Mouse (Mus musculus): ENCODE measurements around the gene Lrrc61. TPM values are rescaled to one million over a fixed set of nuclear protein-coding genes. Genes with fewer than 3 reads are reported as not detected.

Lrrc61 gene
- polyA plus RNA-seq, 1 experiment = 6.2 TPM

DNA sequence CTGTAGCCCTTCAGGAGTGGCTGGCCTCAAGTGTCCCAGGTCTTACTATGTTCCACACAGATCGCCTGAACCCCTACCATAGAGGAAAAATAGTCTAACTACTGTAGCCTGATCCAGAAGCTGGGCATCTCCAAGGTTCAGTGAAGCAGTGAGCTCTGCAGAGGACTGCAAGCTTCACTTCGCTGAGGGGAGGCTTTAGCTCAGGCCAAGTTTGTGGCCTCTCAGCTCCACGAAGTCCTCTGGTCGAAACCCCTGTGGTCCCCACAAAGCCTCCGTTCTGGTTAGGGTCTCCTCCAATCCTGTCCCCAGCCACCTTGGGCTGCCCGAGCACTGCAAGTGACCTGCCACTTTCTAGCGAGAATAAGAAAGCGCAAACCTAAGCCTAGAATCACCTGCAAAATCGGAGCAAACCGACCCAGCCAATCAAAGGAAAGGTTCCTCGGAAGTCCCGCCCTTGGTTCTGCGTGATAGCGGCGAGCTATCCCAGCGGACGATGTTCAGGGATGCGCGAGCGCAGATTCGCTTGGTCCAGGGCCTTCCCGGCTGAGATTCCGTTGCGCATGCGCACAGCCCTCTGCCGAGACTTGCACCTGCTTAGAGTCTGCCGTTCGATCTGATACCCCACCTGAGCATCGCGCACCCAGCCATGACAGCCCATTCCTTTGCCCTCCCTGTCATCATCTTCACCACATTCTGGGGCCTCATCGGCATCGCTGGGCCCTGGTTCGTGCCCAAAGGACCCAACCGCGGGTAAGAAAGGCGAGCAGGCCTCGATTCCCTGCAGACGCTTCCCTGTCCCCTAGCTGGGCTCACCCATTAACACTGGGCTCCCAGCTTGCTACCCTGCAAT lies 17.3 kb upstream of the Lrrc61 start, which contains the start of gene Atp6v0e2:
Atp6v0e2 (plus strand) TSS at position 511 of the 850 bp plus-strand sequence.
- Histone ChIP-seq H3K4me3 (ENCODE audit: low read depth, low read length) (peak within 1 kb of the TSS; percentile 71), H3K27ac (ENCODE audit: insufficient read depth, low read length) (no peak within 1 kb of the TSS), H3K9me3 (replicated peaks; ENCODE audit: control insufficient read depth, insufficient read depth, low read length, poor library complexity, severe bottlenecking) (no peaks in the 10 kb centered on the region), H3K4me1 (ENCODE audit: control insufficient read depth, insufficient read depth, low read length) (peaks cover 2% of the 10 kb centered on the region), H3K36me3 (ENCODE audit: control insufficient read depth, insufficient read depth, low read length, poor library complexity, severe bottlenecking) (no peaks in the 10 kb centered on the region), H3K27me3 (ENCODE audit: control insufficient read depth, insufficient read depth, low read length, poor library complexity, severe bottlenecking) (no peaks in the 10 kb centered on the region), H3K9ac (ENCODE audit: low read depth, poor library complexity, severe bottlenecking) (peak within 1 kb of the TSS; percentile 41)
- TF ChIP-seq POLR2A (IDR thresholded peaks at IDR 0.05; ENCODE audit: insufficient read depth, low read length) (no peak), CTCF (IDR thresholded peaks at IDR 0.05; ENCODE audit: low read depth, low read length) (no peak), EP300 (IDR thresholded peaks at IDR 0.05; ENCODE audit: insufficient read depth, low read depth, low read length) (no peak)

DNA sequence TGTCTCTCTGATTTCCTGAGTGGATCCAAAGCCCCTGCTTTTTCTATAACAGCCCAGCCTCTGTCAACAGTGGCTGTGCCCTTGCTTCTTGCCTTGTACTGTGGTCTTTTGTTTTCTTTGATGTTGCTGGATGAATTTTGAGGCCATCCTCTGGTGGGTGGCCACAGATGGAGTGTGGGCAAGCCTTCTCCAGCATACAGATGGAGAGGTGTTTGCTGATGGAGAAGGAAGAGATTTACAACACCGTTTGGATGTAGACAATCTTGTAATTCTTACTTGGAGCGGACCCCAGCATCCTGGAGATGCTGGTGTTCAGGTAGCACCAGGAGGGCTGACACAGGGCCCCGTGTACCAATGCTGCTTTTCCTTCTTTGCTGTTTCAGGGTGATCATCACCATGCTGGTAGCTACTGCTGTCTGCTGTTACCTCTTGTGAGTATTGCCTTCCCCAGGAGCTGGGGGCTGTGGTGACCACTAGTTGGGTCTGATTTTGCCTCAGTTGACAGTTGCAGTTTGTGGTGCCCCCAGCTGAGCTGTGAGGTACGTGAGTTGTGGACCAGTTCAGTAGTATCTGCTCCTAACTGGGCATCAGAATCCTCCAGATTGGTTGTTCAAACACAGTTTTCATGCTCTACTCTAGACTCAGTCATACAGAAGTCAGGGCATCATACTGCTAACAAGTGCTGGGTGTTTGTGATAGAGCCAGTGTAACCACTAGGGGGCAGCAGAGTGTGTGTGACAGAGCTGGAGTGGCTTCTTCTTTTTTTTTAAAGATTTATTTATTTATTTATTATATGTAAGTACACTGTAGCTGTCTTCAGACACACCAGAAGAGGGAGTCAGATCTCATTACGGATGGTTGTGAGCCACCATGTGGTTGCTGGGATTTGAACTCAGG lies 15.5 kb upstream of the Lrrc61 start:
- TF ChIP-seq CTCF (IDR thresholded peaks at IDR 0.05; ENCODE audit: low read depth, low read length) (peak; percentile 35), EP300 (IDR thresholded peaks at IDR 0.05; ENCODE audit: insufficient read depth, low read depth, low read length) (no peak), POLR2A (IDR thresholded peaks at IDR 0.05; ENCODE audit: insufficient read depth, low read length) (no peak)
- no peaks in the 10 kb centered on the region for H3K36me3 ChIP-seq (ENCODE audit: control insufficient read depth, insufficient read depth, low read length, poor library complexity, severe bottlenecking)
- H3K27ac ChIP-seq (ENCODE audit: insufficient read depth, low read length) = no peak overlapping the region
- peaks cover 2% of the 10 kb centered on the region for H3K4me1 ChIP-seq (ENCODE audit: control insufficient read depth, insufficient read depth, low read length)
- no peaks in the 10 kb centered on the region for H3K9me3 ChIP-seq (replicated peaks; ENCODE audit: control insufficient read depth, insufficient read depth, low read length, poor library complexity, severe bottlenecking)
- no peaks in the 10 kb centered on the region for H3K27me3 ChIP-seq (ENCODE audit: control insufficient read depth, insufficient read depth, low read length, poor library complexity, severe bottlenecking)
- no peak overlapping the region for H3K9ac ChIP-seq (ENCODE audit: low read depth, poor library complexity, severe bottlenecking)
- H3K4me3 ChIP-seq (ENCODE audit: low read depth, low read length) = no peak overlapping the region

- Histone ChIP-seq H3K4me1 (ENCODE audit: control insufficient read depth, insufficient read depth, low read length) (peaks cover 2% of the 10 kb centered on the region), H3K27ac (ENCODE audit: insufficient read depth, low read length) (no peak overlapping the region), H3K4me3 (ENCODE audit: low read depth, low read length) (no peak overlapping the region), H3K9me3 (replicated peaks; ENCODE audit: control insufficient read depth, insufficient read depth, low read length, poor library complexity, severe bottlenecking) (no peaks in the 10 kb centered on the region), H3K27me3 (ENCODE audit: control insufficient read depth, insufficient read depth, low read length, poor library complexity, severe bottlenecking) (no peaks in the 10 kb centered on the region), H3K9ac (ENCODE audit: low read depth, poor library complexity, severe bottlenecking) (no peak overlapping the region), H3K36me3 (ENCODE audit: control insufficient read depth, insufficient read depth, low read length, poor library complexity, severe bottlenecking) (no peaks in the 10 kb centered on the region)
- TF ChIP-seq EP300 (IDR thresholded peaks at IDR 0.05; ENCODE audit: insufficient read depth, low read depth, low read length) (no peak), CTCF (IDR thresholded peaks at IDR 0.05; ENCODE audit: low read depth, low read length) (no peak), POLR2A (IDR thresholded peaks at IDR 0.05; ENCODE audit: insufficient read depth, low read length) (no peak)
Measured at GRCm38 (mm10) chr6:48539860-48540259, 14.7 kb upstream of the Lrrc61 start.

- Histone ChIP-seq H3K27ac (ENCODE audit: insufficient read depth, low read length) (no peak overlapping the region), H3K4me1 (ENCODE audit: control insufficient read depth, insufficient read depth, low read length) (peaks cover 2% of the 10 kb centered on the region), H3K36me3 (ENCODE audit: control insufficient read depth, insufficient read depth, low read length, poor library complexity, severe bottlenecking) (no peaks in the 10 kb centered on the region), H3K9ac (ENCODE audit: low read depth, poor library complexity, severe bottlenecking) (no peak overlapping the region), H3K4me3 (ENCODE audit: low read depth, low read length) (no peak overlapping the region), H3K27me3 (ENCODE audit: control insufficient read depth, insufficient read depth, low read length, poor library complexity, severe bottlenecking) (no peaks in the 10 kb centered on the region), H3K9me3 (replicated peaks; ENCODE audit: control insufficient read depth, insufficient read depth, low read length, poor library complexity, severe bottlenecking) (no peaks in the 10 kb centered on the region)
- TF ChIP-seq EP300 (IDR thresholded peaks at IDR 0.05; ENCODE audit: insufficient read depth, low read depth, low read length) = no peak
- TF ChIP-seq POLR2A (IDR thresholded peaks at IDR 0.05; ENCODE audit: insufficient read depth, low read length) = no peak
- TF ChIP-seq CTCF (IDR thresholded peaks at IDR 0.05; ENCODE audit: low read depth, low read length) = no peak
Measured at GRCm38 (mm10) chr6:48540721-48541120, 13.9 kb upstream of the Lrrc61 start.

- Histone ChIP-seq H3K27me3 (ENCODE audit: control insufficient read depth, insufficient read depth, low read length, poor library complexity, severe bottlenecking) (no peaks in the 10 kb centered on the region), H3K4me1 (ENCODE audit: control insufficient read depth, insufficient read depth, low read length) (peaks cover 5% of the 10 kb centered on the region), H3K27ac (ENCODE audit: insufficient read depth, low read length) (no peak overlapping the region), H3K9ac (ENCODE audit: low read depth, poor library complexity, severe bottlenecking) (no peak overlapping the region), H3K36me3 (ENCODE audit: control insufficient read depth, insufficient read depth, low read length, poor library complexity, severe bottlenecking) (no peaks in the 10 kb centered on the region), H3K9me3 (replicated peaks; ENCODE audit: control insufficient read depth, insufficient read depth, low read length, poor library complexity, severe bottlenecking) (no peaks in the 10 kb centered on the region), H3K4me3 (ENCODE audit: low read depth, low read length) (no peak overlapping the region)
- TF ChIP-seq POLR2A (IDR thresholded peaks at IDR 0.05; ENCODE audit: insufficient read depth, low read length) = no peak
- no peak for TF ChIP-seq EP300 (IDR thresholded peaks at IDR 0.05; ENCODE audit: insufficient read depth, low read depth, low read length)
- TF ChIP-seq CTCF (IDR thresholded peaks at IDR 0.05; ENCODE audit: low read depth, low read length) = no peak
Measured at GRCm38 (mm10) chr6:48541560-48542450, 12.8 kb upstream of the Lrrc61 start.

All from ES-Bruce4 (cell line).